Mouse (Mus musculus): ENCODE measurements at regions not wholly inside any gene's neighbourhood (a gene's known extent, or its start where the extent isn't known, plus 50 kb on each side); places are given as distances from the start of the nearest gene placed in this dataset.

- DNase-seq (ENCODE audit: low spot score) = no peak
These were observed 149.2 kb upstream of the Trib2 start for GRCm38 (mm10) chr12:15965921-15966320.

GRCm38 (mm10) chr12:15964073-15964472, 147.4 kb upstream of the Trib2 start:
- no peak for DNase-seq (ENCODE audit: low spot score)

- no peak for DNase-seq (ENCODE audit: low spot score)
These were observed 145.1 kb upstream of the Trib2 start for GRCm38 (mm10) chr12:15961834-15962233.

- no peak for DNase-seq (ENCODE audit: low spot score)
These were observed 120.9 kb upstream of the Trib2 start for GRCm38 (mm10) chr12:15937443-15938237.

GRCm38 (mm10) chr12:15932067-15932466, 115.3 kb upstream of the Trib2 start:
- DNase-seq (ENCODE audit: low spot score) = no peak

GRCm38 (mm10) chr12:15931535-15931934, 114.8 kb upstream of the Trib2 start:
- no peak for DNase-seq (ENCODE audit: low spot score)

GRCm38 (mm10) chr12:15930155-15930554, 113.4 kb upstream of the Trib2 start:
- DNase-seq (ENCODE audit: low spot score) = no peak

- no peak for DNase-seq (ENCODE audit: low spot score)
These were observed 112.8 kb upstream of the Trib2 start for GRCm38 (mm10) chr12:15929541-15929940.

- no peak for DNase-seq (ENCODE audit: low spot score)
These were observed 101.6 kb upstream of the Trib2 start for GRCm38 (mm10) chr12:15918291-15918690.

- DNase-seq (ENCODE audit: low spot score) = no peak
These were observed 96.2 kb upstream of the Trib2 start for GRCm38 (mm10) chr12:15912959-15913358.

GRCm38 (mm10) chr12:15912491-15912890, 95.8 kb upstream of the Trib2 start:
- no peak for DNase-seq (ENCODE audit: low spot score)

- DNase-seq (ENCODE audit: low spot score) = no peak
These were observed 94.7 kb upstream of the Trib2 start for GRCm38 (mm10) chr12:15911254-15911991.

- no peak for DNase-seq (ENCODE audit: low spot score)
These were observed 80.8 kb upstream of the Trib2 start for GRCm38 (mm10) chr12:15897539-15897938.

GRCm38 (mm10) chr12:15896511-15896910, 79.8 kb upstream of the Trib2 start:
- no peak for DNase-seq (ENCODE audit: low spot score)

- no peak for DNase-seq (ENCODE audit: low spot score)
These were observed 78.5 kb upstream of the Trib2 start for GRCm38 (mm10) chr12:15895215-15895614.

- no peak for DNase-seq (ENCODE audit: low spot score)
These were observed 73.9 kb upstream of the Trib2 start for GRCm38 (mm10) chr12:15890591-15890990.

- DNase-seq (ENCODE audit: low spot score) = no peak
These were observed 63.2 kb upstream of the Trib2 start for GRCm38 (mm10) chr12:15879907-15880430.
